Mouse (Mus musculus) erythroblast, embryonic 14.5 days (primary cell): ENCODE results near the gene Tstd1.

Experiments used
- GATA1 ChIP-seq: IDR thresholded peaks from 2 replicates; pipeline ENCODE4 v1.6.1; 2012; ENCODE audit warnings: low read length, inconsistent platforms, mixed read lengths
- TAL1 ChIP-seq: IDR thresholded peaks from 3 replicates; pipeline ENCODE4 v1.6.1; 2012; ENCODE audit warnings: low read length, inconsistent platforms, mixed read lengths

GRCm38 (mm10) chr1:171459791-171460190 lies 41.1 kb downstream of the Tstd1 start:
- TF ChIP-seq GATA1: no peak
- TF ChIP-seq TAL1: no peak
